Mouse (Mus musculus) liver, embryonic 18 days (tissue): ENCODE results near the gene Zcchc8. TPM values are rescaled to one million over a fixed set of nuclear protein-coding genes. Genes with fewer than 3 reads are reported as not detected.

ENCODE experiments used
- polyA plus RNA-seq: library from polyadenylated mRNA; depleted of rRNA; stranded (reverse); fragments of >200 nt; gene quantifications from 2 replicates; pipeline ENCODE4 v1.2.3, GENCODE M21; 2012; rRNA removed

Gene Zcchc8
- polyA plus RNA-seq = 19.0 and 22.0 TPM in 2 replicates

DNA sequence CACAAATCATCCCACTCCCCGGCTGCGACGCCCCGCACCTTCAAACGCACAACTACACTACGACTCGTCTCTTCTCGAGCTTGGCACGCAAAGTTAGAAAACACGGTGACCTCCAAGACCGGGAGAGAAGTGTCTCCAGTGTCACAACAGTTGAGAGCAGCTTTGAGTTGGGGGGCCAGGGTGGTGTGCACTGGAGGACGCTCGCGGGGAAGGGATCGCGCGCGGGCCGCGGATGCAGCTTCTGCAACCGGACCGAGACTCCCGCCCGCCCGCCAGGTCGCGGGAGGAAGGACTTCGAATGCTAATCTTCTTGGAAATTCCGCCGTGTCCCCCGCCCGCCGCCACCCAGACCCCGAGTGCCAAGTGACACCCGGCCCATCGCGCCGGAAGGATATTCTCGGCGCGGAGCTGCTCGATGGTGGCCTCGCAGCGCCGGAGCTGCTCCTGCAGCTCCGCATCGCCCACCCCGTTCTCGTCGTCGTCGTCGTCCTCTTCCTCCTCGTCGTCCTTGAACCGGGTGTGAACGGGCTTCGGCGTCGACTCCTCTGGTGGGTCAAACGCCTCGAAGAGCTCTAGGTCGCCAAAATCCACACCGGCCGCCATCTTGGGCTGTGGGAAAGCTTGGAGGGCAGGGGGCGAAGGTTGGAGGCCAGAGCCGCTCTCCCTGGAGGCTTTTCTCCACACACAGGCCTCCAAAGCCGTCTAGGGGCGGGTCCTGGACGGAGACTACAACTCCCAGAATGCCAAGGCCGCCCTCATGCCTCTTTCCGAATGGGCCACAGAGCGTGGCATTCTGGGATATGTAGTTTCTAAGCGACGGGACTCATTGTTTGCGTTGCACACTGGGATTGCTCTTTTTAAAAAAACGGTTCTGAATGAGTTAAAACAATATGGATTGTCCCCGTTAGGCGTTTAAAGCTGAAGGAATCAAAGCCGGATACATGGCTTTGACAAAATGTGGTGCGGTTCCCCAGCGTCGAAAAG lies at the start of gene Zcchc8:
TSS of gene Zcchc8 (minus strand) at position 773 of the 984 bp plus-strand sequence.

DNA sequence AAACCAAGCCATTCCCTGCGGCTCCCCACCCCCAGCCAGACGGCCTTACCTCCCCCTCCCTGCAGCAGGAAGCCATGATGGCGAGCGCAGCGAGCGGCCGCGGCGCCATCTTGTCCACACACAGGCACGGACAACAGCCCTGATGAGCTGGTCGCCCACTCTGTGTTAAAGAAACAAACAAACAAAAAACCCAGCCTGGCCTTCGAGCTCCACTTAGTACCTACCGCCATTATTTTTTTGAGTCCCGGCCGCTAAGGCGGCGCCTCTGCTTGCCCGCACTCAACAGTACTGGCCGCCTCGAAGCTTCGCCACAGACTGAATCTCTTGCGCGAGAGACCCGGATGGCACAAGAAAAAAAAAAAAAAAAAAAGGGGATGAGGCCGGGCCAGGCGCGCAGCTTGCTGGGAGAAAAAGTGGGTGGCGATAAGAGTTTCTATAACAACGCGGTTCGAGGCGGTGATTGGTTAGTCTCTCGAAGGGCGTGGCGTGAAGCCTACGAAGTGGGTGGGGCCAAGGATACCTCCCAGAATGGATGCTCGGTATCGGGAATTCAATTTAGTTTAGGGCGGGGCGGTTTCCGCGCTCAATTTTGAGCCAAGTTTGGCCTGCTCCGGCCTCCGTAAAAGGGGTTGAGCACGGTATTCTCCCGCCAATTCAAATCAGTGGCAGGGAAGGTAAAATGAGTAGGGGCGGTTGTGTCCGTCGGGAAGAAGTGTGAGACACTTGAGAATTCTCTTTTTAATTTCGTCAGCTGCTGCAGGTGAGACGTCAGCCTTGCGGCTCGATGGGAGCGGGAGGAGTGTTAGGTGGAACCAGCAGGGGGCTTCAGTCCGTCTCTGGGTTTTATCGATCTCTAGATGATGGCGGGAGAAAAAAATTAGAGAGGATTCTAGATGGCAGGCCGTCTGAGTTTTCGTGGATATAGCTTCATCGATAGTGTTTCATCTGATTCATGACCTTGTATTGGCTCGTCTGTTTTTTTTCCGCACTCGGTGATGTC lies 28.5 kb upstream of the Zcchc8 start, which contains the start of the genes Rsrc2 and Kntc1:
TSS of gene Rsrc2 (minus strand) at position 350 of the 1,000 bp plus-strand sequence.
TSS of gene Kntc1 (plus strand) at position 652 of the 1,000 bp plus-strand sequence.

GRCm38 (mm10) chr5:123684221-123685144 lies 36.4 kb downstream of the Zcchc8 start, which contains the start of gene Clip1:
Clip1 (minus strand) TSS chr5:123684618.

Other genes with a start within 250 kb of the Zcchc8 start
- not detected in 2 replicates for gene Lrrc43, start 231.8 kb downstream of the Zcchc8 start, polyA plus RNA-seq
- gene Il31, start 231.6 kb downstream of the Zcchc8 start, polyA plus RNA-seq = not detected in 2 replicates
- not detected in 2 replicates for gene B3gnt4, start 210.6 kb downstream of the Zcchc8 start, polyA plus RNA-seq
- gene Diablo, start 196.9 kb downstream of the Zcchc8 start, polyA plus RNA-seq = 26.2 and 27.8 TPM in 2 replicates
- 0.30 and 0.37 TPM in 2 replicates for gene Gm49027, start 195.6 kb downstream of the Zcchc8 start, polyA plus RNA-seq
- gene Vps33a, start 148.1 kb downstream of the Zcchc8 start, polyA plus RNA-seq = 8.3 and 8.8 TPM in 2 replicates
- 6.1 and 6.7 TPM in 2 replicates for gene Clip1, start 36.5 kb downstream of the Zcchc8 start, polyA plus RNA-seq
- gene Rsrc2, start 28.3 kb upstream of the Zcchc8 start, polyA plus RNA-seq = 32.0 and 33.3 TPM in 2 replicates
- 9.0 and 10.1 TPM in 2 replicates for gene Kntc1, start 28.6 kb upstream of the Zcchc8 start, polyA plus RNA-seq
- 0.87 and 1.2 TPM in 2 replicates for gene Hcar2, start 144.4 kb upstream of the Zcchc8 start, polyA plus RNA-seq
- 0.13 and 0.20 TPM in 2 replicates for gene Hcar1, start 158.9 kb upstream of the Zcchc8 start, polyA plus RNA-seq
- 13.1 and 13.6 TPM in 2 replicates for gene Denr, start 186.1 kb upstream of the Zcchc8 start, polyA plus RNA-seq
- gene Gm43518, start 206.3 kb upstream of the Zcchc8 start, polyA plus RNA-seq = 0.35 and 0.64 TPM in 2 replicates
- gene Ccdc62, start 209.6 kb upstream of the Zcchc8 start, polyA plus RNA-seq = 2.7 and 3.3 TPM in 2 replicates